Mouse (Mus musculus) A20 (cell line): ENCODE data around the gene Nr2f2.

Experiments
- DNase-seq: peaks from one replicate; pipeline ENCODE4 v3.0.0-alpha.2; 2011; ENCODE audit warnings: low read depth, low spot score

The Nr2f2 gene

DNA sequence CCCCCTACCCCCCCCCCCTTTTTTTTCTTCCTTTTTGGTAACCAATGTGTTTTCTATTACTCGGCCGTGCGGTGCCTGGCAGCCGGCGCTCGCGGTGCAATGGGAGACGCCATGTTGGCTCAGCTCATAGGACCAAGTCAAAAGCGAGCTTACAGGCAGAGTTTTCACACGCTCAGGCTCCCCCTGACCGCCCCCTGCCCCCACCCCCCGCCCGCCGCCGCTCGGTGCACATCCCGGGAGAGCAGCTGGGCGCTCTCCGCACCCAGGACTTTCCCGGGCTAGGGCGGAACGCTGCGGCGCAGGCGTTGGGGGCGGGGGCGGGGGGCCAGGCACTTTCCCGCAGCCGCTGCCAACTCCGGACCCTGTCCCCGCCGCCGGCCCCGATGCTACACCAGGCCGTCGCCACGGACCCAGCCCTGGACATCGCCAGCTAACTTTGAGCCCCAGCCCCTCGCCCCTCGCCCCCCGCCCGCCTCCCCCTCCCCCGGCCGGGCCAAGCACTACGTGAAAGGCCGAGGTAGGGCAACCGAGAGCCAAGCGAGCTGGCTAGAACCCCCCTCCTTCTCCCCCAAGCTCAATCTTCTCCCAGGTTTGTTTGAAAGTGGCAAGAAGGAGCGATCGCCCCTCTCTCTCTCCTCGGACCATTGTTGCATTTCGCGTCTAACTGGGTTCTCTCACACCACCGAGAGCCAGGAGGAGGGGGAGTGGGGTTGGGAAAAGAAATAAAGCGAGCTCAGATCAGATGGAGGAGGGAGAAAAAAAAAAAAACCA, 15.6 kb downstream of the Nr2f2 start:
- no peak for DNase-seq

GRCm38 (mm10) chr7:70349981-70350670, 16.4 kb downstream of the Nr2f2 start:
- DNase-seq = no peak

GRCm38 (mm10) chr7:70348977-70349615, 17.4 kb downstream of the Nr2f2 start:
- no peak for DNase-seq

DNA sequence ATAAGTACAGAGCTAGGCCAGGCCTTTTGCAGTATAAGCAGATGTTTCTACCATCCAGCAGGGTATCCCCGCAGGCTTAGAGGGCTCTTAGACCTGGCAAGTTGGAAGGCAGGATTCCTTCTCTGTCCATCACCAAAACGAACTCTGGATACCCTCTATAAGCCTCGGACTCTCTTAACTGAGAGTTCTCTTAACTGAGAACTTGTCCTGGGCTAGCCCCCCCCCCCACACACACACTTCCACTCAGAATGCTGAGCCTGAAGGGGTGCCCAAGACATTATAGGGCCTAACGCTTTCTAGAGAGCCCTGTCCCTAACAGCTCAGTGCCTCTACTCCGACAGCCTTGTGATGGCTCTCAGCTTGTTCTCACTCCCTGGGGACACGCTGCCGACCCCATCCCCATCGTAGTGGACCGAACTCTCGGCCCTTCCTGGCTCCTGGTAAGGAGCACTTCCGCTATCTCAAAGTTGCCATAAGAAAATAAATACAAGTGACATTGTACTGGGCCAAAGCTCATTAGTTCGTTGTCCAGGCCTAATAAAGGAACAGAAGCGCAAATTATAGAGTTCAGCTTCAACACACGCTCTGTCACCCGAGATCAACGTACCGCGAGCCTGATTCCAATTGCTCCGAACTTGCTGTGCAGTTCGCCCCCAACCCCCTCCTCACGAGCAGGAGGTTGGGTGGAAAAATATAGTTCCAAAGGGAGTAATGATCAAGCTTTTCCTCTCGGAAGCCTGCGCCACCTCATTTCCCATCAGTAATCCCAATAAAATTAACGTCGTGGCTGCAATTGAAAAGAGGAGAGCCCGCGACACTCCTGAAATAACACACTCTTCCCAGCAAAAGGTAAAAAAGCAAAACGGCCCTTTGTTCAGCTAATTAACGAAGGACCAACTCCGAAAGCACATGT, 18.2 kb downstream of the Nr2f2 start:
- DNase-seq = no peak

GRCm38 (mm10) chr7:70347618-70347958, 18.9 kb downstream of the Nr2f2 start:
- DNase-seq = no peak

DNA sequence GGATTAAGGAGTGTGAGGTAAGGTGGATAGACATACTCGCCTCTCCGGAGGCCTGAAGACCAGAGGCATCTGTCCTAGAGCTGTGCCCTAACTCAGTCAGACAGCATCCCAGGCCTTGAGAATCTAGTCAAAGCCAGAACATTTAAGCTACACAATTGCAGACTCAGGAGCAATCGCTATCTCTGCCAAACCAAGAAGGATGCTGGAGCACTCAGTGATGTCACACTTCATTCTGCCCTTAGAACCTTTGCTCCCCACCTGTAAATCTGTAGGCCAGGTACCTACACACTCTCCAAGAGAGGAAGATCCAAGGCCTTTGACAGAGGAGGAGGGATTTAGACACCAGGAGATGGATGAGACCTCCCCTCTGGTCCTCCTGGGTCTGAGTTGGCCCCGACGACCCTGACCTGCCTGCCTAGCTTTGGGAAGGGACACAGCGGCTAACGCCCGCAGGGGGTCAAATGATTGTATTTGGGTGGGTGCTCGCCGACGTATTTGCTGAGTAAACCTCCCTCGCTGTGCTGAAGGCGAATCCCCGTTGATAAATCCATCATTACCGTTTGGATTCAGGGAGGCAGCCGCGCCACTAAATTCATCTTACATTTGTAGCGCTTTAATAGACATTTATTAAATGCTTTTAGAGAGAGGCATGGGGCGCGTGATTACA, 19.5 kb downstream of the Nr2f2 start:
- DNase-seq = no peak

GRCm38 (mm10) chr7:70346010-70346536, 20.5 kb downstream of the Nr2f2 start:
- DNase-seq = no peak

DNA sequence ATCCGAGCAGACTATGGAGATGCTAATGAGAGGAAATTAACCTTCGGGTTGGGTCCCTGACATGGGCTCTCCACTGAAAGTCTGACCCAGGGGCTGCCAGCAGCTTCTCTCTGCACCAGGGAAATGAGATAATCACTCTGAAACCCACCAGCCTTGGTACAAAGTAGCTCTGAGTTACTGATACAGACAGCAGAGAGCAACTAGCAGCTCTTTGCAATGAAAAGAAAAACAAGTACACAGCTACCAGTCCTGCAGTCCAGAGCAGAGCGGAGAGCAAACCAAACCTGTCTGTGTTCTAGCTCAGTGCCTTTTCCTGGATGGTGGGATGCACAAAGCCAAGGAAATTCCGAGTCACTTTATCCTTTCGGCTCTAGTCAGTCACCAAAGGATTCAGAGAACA, 23.1 kb downstream of the Nr2f2 start:
- no peak for DNase-seq

DNA sequence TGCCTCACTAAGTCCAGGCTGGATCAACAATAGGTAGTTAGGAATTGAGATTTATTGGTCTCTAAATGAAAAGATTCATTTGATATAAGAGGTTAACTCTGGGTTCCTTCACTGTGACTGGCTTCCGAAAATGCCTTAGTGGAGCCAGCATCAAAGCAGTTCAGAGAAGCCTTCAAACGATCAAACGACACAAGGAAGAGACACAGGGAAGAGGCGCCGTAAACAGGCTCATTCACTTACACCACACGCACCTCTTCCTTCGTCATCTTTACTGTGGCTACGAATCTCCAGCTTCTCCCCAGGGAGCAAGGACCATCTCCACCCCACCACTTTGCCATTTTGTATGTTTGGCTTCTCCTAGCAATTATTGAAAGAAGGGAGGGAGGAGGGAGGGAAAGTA, 23.8 kb downstream of the Nr2f2 start:
- no peak for DNase-seq

- DNase-seq = no peak
Measured at GRCm38 (mm10) chr7:70342076-70342475, 24.5 kb downstream of the Nr2f2 start.

DNA sequence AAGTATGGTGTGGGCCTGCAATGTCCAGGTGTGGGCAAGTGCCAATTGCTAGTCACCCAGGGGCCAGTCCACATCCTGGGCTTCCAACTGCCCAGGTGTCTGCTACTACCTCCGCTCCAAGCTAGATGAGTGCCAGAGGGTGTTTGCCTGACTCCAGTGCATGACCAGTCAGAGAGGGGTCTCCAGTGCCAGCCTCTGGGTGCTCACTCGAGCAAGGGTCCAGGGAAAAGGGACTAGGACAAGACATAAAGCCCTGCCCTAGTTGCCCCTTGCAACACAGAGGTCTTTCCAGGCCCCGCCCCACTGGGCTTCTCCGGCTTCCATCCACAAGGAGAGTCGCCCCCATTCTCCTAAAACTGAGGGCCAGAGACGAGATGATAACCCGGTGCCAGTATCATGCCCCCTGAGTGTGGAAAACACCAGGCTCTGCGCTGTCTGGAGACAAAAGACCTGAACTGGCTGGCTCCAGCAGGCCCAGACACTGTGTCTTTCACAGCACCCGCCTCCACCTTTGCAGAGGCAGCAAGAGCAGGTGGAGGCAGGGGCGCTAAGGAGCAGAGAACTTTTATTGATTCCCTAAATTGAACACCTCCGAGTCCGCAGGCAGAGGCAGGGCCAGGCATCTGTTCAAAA, 26.4 kb downstream of the Nr2f2 start:
- no peak for DNase-seq

GRCm38 (mm10) chr7:70338265-70338640, 28.3 kb downstream of the Nr2f2 start:
- no peak for DNase-seq

DNA sequence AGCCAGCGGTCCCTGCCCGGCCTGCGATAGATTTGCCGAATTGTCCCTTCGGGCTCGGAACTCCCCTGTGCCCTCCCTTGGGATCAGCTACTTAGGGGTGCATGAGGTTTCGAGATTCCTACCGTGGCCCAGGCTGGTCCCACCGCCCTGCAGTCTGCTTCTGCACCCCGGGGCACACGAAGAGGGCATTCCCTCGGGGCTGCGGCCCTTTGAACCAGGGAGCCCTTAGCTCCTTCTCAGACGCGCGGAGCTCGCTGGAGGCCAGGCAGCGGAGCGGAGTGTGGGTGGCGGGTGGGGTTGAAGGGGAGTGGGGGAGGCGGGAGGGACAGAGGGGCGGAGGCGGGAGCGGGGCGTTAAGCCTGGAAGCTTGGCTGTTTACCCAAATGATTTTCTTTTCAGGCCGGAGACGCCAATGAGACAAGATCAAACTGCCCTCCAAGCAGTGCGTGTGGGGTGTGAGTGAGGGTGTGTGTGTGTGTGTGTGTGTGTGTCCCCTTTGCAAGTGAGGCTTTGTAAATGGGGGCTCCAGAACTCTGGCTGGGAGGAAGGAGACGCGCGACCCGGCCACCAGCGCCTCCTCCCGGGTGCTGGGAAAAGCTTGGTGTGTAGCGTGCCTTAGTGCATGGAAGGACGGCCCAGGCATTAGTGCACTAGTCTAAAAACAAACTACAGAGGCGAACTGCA, 28.8 kb downstream of the Nr2f2 start:
- DNase-seq = no peak

- DNase-seq = no peak
Measured at GRCm38 (mm10) chr7:70336571-70337240, 29.8 kb downstream of the Nr2f2 start.

GRCm38 (mm10) chr7:70336126-70336525, 30.4 kb downstream of the Nr2f2 start:
- DNase-seq = no peak

- DNase-seq = no peak
Measured at GRCm38 (mm10) chr7:70335411-70335810, 31.1 kb downstream of the Nr2f2 start.

- DNase-seq = no peak
Measured at GRCm38 (mm10) chr7:70334836-70335235, 31.7 kb downstream of the Nr2f2 start.

DNA sequence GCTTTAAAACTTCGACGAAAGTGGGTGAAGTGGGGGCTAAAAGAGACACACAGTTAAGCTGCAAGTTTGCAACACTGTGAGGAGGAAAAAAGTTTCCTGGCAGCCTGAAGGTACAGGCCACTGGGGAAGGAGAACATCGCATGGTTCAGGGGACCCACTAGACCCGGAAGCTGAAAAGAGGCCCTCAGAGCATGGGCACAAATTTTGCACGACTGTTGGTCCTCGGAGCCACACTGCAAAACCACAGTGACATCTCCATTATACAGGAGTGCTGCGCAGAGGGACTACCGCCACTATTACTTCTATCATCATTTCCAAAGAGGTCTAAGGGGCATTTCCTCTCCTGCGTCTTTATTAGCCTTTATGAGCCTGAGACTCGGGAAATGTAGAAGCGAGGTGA, 32.7 kb downstream of the Nr2f2 start:
- DNase-seq = no peak

DNA sequence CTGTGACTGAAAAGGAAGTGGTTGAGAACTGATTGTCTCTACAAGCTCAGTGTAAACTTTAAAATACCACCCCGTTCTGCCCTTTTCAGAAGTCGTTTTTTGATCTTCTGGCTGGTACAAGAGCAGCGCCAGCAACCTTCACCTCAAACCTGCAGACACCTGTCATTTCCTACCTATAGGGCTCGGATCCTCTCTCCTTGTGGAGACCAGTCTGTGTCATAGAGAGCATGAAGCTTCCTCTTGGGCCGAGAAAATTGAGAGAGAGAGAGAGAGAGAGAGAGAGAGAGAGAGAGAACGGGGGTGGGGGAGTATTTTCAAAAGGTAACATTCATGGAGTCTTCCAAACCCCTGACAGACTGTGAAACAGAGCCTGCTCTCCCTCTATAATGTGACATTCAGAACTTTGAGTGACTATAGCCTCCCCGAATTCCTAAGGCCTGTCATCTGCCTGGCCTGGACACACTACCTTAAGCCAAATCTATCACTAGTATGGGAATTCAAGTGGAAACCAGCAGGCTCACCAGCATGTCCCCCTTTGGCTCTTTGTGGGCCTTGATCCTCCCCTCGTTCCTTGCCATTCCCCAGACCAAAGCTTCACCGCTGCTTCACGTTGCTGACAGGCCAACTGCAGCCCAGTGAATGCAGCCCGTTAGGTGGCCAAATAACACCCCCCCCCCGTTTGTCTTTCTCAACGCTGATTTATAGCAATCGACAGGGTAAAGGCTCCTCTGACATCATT, 33.4 kb downstream of the Nr2f2 start:
- no peak for DNase-seq
